Mouse (Mus musculus) neural tube, embryonic 10.5 days (tissue): ENCODE results near the gene Adamts17.

ENCODE experiments used
- DNase-seq: peaks from one replicate; pipeline ENCODE4 v3.0.0-alpha.2; 2017; ENCODE audit warnings: low spot score; ENCODE audit errors: extremely low spot score

Gene Adamts17

GRCm38 (mm10) chr7:66968661-66969060 lies 129.1 kb downstream of the Adamts17 start:
- DNase-seq, result no peak

DNA sequence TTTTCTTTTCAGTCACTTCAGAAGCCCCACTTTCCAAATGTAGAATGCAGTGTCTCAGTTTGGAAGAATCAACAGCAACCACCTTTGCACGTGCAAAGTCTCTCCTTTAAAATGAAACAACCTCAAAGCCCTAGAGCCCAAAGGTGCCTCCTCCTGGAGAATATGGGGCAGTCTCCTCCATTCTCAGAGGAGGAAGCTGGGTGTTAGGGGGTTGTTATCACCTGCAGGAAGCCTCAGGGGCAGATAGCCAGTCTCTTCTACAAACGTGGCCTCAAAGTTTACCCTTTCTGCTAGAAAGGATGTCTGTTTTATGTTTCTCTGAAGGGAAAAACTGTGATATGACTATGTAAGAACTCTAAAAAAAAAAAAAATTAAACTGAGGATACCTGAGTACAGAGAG lies 129.7 kb downstream of the Adamts17 start:
- DNase-seq, result no peak

DNA sequence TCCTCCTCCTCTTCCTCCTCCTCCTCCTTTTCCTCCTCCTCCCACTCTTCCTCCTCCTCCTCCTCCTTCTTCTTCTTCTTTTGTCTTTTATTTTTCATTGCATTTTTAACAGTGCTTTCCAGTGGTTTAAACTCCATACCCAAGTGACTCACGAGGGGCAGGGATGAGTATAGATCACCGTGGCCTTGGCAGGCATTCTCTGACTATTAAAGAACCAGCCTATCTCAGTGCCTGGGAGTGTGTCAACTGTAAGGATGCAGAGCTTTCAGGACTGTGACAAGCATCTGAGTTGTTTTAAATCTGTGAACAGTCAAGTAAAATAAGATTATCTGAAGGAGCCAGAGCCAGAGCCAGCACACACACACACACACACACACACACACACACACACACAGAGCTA lies 130.7 kb downstream of the Adamts17 start:
- DNase-seq, result no peak

- no peak for DNase-seq
Measured at GRCm38 (mm10) chr7:66970974-66971373, 131.4 kb downstream of the Adamts17 start.

DNA sequence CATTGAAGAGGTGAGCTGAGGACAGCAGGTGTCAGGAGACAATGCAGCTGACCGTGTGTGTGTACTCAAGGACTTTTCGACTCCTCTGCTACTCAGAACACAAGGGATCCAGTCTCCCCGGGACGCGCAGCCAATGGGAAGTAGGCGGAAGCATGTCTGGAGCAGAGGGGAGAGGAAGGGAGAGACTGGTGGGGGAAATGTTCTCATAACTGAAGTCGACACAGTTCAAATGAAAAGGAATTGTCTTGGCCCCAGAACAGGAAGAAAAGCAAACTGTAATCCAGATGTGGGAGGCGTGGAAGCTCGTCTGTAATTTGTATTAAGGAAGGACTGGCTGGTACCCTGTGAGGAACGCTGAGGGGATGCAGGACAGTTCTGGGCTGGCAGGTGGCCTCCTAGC lies 135.3 kb downstream of the Adamts17 start:
- DNase-seq, result no peak

DNA sequence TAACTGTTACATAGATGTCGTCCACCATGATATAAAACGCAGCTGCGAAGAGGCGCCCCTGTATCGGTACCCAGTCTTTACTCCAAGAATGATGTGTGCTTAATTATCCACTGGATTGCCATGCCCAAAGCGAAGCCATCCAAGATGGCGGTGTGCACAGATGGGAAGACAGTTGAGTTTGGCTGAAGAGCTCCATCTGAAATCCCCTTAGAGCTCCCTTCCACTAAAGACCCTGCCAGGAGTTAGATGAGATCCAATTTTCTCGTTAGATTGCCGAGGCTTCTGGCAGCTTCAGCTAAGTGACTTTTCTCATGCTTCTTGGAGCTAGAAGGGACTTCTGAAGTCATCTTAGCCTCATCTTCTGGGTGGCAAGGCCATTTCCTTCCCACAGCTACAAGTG lies 136.8 kb downstream of the Adamts17 start:
- DNase-seq, result no peak

DNA sequence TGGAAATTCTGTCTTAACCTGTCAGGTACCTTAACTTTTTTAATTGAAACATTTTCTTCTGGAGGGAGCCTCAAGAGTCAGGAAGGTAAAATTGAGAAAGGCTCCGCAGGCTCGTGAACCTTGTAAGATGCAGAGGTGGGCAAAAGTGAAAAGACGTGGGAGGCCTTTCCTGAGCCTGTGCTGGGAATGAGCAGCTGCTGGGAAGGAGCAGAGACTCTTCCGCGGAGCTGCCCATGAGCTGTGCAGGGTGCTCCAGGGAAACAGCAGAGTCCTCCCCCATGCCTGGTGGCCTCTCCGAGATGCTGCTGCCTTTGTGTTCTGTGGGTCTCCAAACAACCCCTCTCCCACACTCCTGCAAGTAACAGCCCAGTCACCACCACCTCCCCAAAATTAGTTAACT lies 142.1 kb downstream of the Adamts17 start:
- no peak for DNase-seq

- no peak for DNase-seq
Measured at GRCm38 (mm10) chr7:66982084-66982483, 142.5 kb downstream of the Adamts17 start.

DNA sequence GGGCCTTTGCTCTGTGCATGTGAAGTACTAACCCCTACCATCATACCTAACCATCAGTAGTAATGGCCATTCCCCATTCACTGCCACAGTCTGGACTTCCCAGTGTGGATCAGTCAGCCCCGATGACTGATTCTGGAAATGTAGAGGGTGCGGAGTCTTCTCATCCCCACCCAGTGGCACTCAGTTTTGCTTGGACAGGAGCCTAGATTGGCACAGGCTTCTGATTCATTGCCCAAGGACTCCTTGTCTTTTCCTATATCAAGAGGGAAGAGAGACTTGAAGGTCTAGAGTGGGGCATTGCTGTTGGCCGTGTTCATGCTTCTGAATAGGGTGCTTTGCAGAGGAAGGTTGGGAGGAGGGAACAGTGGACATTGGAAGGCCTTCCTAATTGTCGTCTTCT lies 148.1 kb downstream of the Adamts17 start:
- no peak for DNase-seq

DNA sequence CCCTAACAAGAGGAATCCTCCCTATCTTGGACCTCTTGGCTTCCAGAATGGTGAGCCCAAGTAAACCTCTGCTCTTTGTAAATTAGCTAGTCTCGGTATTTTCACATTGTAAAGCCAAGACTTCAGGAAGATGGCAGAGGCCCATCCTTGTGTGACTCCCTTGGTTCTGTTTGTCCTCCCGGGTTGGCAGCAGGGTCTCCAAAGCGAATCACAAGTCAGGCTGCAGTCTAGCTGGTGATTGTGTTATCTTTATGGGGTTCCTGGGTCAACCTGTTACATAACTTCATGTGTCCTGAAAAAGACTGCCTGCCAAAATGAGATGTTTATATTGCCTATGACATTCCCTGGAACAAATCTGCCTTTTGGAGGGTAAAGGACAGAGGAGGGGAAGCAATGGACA lies 148.9 kb downstream of the Adamts17 start:
- DNase-seq, result no peak

- DNase-seq, result no peak
Measured at GRCm38 (mm10) chr7:66989357-66990045, 150.0 kb downstream of the Adamts17 start.

DNA sequence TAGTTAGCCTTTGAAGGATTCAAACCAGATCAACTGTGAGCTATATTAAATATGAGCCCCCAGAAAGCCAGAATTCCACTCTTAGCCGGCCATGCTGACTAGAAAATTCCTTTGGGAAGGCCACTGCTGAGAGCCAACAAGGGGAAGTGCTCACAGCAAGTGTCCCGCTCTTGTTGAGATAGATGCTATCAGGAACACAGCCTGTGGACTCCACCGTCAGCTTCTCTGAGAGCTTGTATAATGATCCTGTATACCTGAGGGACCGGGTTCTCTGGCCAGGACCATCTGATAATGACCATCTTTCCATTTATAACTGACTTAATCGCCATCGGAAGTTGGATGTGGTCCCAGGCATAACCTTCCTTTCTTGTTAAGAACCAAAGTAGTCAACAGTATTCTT lies 159.3 kb downstream of the Adamts17 start:
- no peak for DNase-seq

DNA sequence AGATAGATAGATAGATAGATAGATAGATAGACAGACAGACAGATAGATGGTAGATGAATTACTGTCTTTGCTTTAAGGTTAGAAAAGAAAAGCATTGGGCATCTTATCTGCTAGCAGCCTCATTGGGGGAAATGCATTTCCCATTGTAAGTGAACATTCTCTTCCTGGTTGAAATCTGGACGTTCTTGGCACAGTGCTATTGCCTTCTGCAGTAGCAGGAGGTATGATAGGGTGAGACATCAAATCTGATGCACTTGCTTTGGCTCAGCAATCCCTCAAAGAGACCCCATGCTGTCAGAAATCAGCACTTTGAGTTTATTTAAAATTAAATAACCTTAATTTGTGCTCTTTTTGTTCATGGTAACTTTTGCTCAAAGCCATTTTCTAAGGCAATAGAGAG lies 164.1 kb downstream of the Adamts17 start:
- no peak for DNase-seq

GRCm38 (mm10) chr7:67004220-67004619 lies 164.7 kb downstream of the Adamts17 start:
- DNase-seq, result no peak

GRCm38 (mm10) chr7:67009841-67010240 lies 170.3 kb downstream of the Adamts17 start:
- no peak for DNase-seq

- DNase-seq, result no peak
Measured at GRCm38 (mm10) chr7:67012011-67012751, 172.6 kb downstream of the Adamts17 start.

- no peak for DNase-seq
Measured at GRCm38 (mm10) chr7:67013211-67013895, 173.8 kb downstream of the Adamts17 start.

DNA sequence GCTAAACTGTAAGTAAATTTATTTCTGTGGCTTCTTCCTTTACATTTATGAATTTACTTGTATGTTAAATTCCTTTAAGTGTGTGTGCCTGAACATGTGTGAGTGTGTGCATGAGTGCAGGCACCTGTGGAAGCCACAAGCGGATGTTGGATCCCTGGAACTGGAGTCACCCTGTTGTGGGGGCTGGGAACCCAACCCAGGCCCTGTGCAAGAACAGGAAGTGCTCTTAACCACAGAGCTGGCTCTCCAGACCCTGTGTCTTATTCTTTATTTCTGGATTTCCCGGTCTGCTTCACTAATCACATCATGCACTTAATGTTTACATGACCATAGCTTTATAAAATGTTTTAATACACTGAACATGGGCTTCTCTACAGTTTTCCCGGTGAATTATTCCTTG lies 180.4 kb downstream of the Adamts17 start:
- no peak for DNase-seq

DNA sequence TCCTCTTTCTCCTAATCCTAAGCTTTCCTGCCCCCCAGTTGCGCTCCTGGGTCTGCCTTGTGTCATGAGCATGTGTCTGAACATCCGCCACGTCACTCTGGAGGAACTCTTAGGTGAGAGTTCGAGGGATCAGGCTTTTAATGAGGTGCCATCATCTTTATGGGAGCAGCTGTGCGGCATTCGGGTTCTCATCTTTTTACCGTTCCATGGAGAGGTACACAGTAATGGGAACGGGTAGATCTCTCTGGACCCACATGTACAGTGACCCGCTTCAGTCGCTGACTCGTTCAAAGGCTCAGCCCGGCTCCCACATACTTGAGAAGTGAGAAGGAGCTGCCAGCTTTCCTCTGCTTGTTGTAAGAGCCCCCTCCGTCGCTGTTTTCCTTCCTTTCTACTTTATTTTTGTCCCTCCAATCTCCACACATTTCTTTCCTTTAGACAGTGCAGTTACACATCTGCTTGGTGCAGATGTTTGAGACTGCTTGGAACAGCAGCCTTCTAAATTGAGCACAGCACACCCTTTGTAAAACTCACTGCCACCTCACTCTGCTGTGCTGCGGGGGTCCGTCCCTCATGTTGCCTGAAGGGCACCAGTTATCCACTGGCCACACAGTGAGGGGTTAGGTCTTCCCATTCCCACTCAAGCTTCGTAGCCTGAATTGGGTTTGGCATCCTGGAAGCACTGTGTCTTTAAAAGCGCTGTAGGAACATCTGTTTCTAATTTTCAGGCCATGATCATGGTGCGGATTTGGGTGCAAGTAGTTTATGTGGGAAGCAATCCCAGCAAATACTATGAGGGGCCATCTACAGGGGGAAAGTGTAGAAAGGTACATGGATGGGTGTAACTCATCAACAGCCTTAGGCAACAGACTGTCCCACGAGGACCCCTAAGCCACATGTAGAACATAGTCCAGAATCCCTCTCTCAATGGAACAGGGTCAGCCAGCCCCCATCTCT lies 186.9 kb downstream of the Adamts17 start:
- DNase-seq, result peak; percentile 36

DNA sequence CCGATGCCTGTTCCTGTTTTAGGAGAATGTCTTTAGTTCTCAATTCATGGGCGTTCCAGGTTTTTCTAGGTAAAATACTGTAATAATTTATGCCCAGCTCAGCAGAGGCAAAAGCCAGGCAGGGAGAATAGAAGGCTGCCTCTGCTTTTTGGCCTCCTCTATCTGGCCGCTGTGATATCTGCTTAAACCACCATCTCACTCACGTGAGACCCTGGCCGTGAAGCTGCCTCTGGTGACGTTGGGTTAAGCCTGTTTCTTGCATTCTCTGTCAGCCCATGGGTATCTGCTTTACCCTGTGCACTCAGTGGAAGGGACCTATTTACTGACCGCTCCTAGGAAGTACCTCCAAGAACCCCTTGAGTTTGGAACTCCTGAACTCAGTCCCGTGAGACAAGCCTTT lies 187.7 kb downstream of the Adamts17 start:
- DNase-seq, result no peak

GRCm38 (mm10) chr7:67027696-67028095 lies 188.2 kb downstream of the Adamts17 start:
- no peak for DNase-seq
